Mouse (Mus musculus): ENCODE data around the gene Rusc2.

DNA sequence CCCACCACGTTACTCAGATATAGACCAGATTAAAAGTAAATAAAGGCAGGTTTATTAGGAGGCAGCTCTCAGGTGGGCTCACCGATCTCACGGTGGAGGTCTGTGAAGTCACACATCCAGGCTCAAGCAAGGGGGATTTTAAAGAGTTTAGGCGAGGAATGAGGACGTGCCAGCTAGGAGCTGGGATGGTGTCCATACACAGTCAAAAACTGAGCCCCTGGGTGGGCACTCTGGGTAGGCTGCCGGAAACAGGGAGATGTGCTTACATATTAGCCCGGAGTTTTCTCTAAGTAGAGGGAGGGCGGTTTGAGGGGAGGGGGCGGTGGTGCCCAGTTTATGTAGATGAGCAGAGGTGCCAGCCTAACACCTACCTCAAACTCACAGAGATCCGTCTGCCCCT is 828 bp upstream of the Rusc2 start:
- TF ChIP-seq CTCF (IDR thresholded peaks at IDR 0.05; ENCODE audit: borderline replicate concordance, extremely low read depth, insufficient read depth, insufficient read length), result no peak
- no peak for TF ChIP-seq POLR2A (IDR thresholded peaks at IDR 0.05; ENCODE audit: borderline replicate concordance, extremely low read depth, insufficient read depth, insufficient read length, poor library complexity, severe bottlenecking)

Measured in brain, embryonic 14.5 days (tissue).